Mouse (Mus musculus) testis, adult 2 months (tissue): ENCODE measurements around the gene Tmem169. TPM values are rescaled to one million over a fixed set of nuclear protein-coding genes. Genes with fewer than 3 reads are reported as not detected.

Experiments
- H3K27ac ChIP-seq: fragments of 200-500 bp; 2 replicates; pipeline ENCODE4 v1.5.1; 2012; ENCODE audit warnings: low read depth, low read length; ENCODE audit not compliant: control insufficient read depth, insufficient read depth
- H3K27me3 ChIP-seq: fragments of 200-500 bp; 2 replicates; pipeline ENCODE4 v1.6.1; 2012; ENCODE audit warnings: mild to moderate bottlenecking, low read length, moderate library complexity; ENCODE audit not compliant: control insufficient read depth, insufficient read depth
- H3K36me3 ChIP-seq: fragments of 200-500 bp; 2 replicates; pipeline ENCODE4 v1.6.1; 2012; ENCODE audit warnings: mild to moderate bottlenecking, low read length; ENCODE audit not compliant: control insufficient read depth, insufficient read depth
- H3K4me1 ChIP-seq: fragments of 200-500 bp; 2 replicates; pipeline ENCODE4 v1.6.1; 2012; ENCODE audit warnings: low read length; ENCODE audit not compliant: control insufficient read depth, insufficient read depth
- H3K4me3 ChIP-seq: fragments of 200-500 bp; 2 replicates; pipeline ENCODE4 v1.5.1; 2012; ENCODE audit warnings: low read depth, mild to moderate bottlenecking, low read length, moderate library complexity, mixed read lengths; ENCODE audit not compliant: control insufficient read depth
- CTCF ChIP-seq: fragments of 200-500 bp; IDR thresholded peaks from 2 replicates; pipeline ENCODE4 v1.5.1; 2012; ENCODE audit warnings: low read depth, mild to moderate bottlenecking, inconsistent platforms, low read length, moderate library complexity; ENCODE audit not compliant: control insufficient read depth, insufficient read depth, insufficient replicate concordance
- POLR2A ChIP-seq: fragments of 200-500 bp; IDR thresholded peaks from 2 replicates; pipeline ENCODE4 v1.6.1; 2012; ENCODE audit warnings: low read depth, mild to moderate bottlenecking, inconsistent platforms, low read length, moderate library complexity; ENCODE audit not compliant: control insufficient read depth
- polyA plus RNA-seq: library from polyadenylated mRNA; depleted of rRNA; stranded (reverse); fragments of >200 nt; gene quantifications from 2 replicates; pipeline ENCODE4 v1.2.3, GENCODE M21; 2012; rRNA removed

The Tmem169 gene
- polyA plus RNA-seq, 1 experiment: 0.17 TPM

GRCm38 (mm10) chr1:72347873-72348272 is 63.7 kb downstream of the Tmem169 start:
- Histone ChIP-seq H3K4me1 (no peaks in the 10 kb centered on the region), H3K27me3 (no peaks in the 10 kb centered on the region), H3K4me3 (no peak overlapping the region), H3K36me3 (no peaks in the 10 kb centered on the region), H3K27ac (no peak overlapping the region)
- TF ChIP-seq POLR2A: no peak
- TF ChIP-seq CTCF: no peak

Other genes starting within 250 kb of the Tmem169 start
- gene Mreg, start 72.1 kb upstream of the Tmem169 start, polyA plus RNA-seq: 7.4 and 8.1 TPM in 2 replicates
- gene Pecr, start 55 bp upstream of the Tmem169 start, polyA plus RNA-seq: 1.5 and 1.9 TPM in 2 replicates
- gene Xrcc5, start 23.1 kb downstream of the Tmem169 start, polyA plus RNA-seq: 3.2 and 3.7 TPM in 2 replicates